Mouse (Mus musculus) retina, adult 2 months (tissue): Measurements from ENCODE around the gene Ipo4.

Experiments used
- DNase-seq: peaks from one replicate; pipeline ENCODE4 v3.0.0-alpha.2; 2012; ENCODE audit warnings: low read depth, low spot score

Gene Ipo4

GRCm38 (mm10) chr14:55589771-55590448 is 45.8 kb downstream of the Ipo4 start:
- no peak for DNase-seq

GRCm38 (mm10) chr14:55589271-55589670 is 46.5 kb downstream of the Ipo4 start:
- DNase-seq: no peak

GRCm38 (mm10) chr14:55586149-55586548 is 49.6 kb downstream of the Ipo4 start:
- no peak for DNase-seq

GRCm38 (mm10) chr14:55585566-55585960 is 50.2 kb downstream of the Ipo4 start:
- DNase-seq: no peak

- no peak for DNase-seq
These were observed 50.8 kb downstream of the Ipo4 start, which contains the start of gene Emc9 for GRCm38 (mm10) chr14:55584702-55585565. TSS of gene Emc9 (minus strand) at chr14:55585302.

GRCm38 (mm10) chr14:55584303-55584701 is 51.5 kb downstream of the Ipo4 start:
- no peak for DNase-seq

- DNase-seq: no peak
These were observed 53.6 kb downstream of the Ipo4 start for GRCm38 (mm10) chr14:55581981-55582681.

- no peak for DNase-seq
These were observed 55.0 kb downstream of the Ipo4 start for GRCm38 (mm10) chr14:55580731-55581130.

- no peak for DNase-seq
These were observed 56.0 kb downstream of the Ipo4 start for GRCm38 (mm10) chr14:55579511-55580496.

GRCm38 (mm10) chr14:55578668-55579269 is 57.0 kb downstream of the Ipo4 start:
- no peak for DNase-seq

- no peak for DNase-seq
These were observed 57.7 kb downstream of the Ipo4 start, which contains the start of gene Psme1 for GRCm38 (mm10) chr14:55577871-55578667. TSS of gene Psme1 (plus strand) at chr14:55578123.

GRCm38 (mm10) chr14:55576376-55576775 is 59.4 kb downstream of the Ipo4 start:
- DNase-seq: no peak

- no peak for DNase-seq
These were observed 60.0 kb downstream of the Ipo4 start for GRCm38 (mm10) chr14:55575711-55576110.
